Mouse (Mus musculus) lung, postnatal 0 days (tissue): ENCODE results near the gene Nlrp9c.
"Not testable (repeated sequence)": the region's sequence is repeated elsewhere in the genome, so short reads cannot be mapped to it uniquely, and the experiment has no call there.

ENCODE experiments used
- CTCF ChIP-seq: IDR thresholded peaks from 2 replicates; pipeline ENCODE4 v1.5.1; 2016; ENCODE audit warnings: antibody characterized with exemption, mild to moderate bottlenecking
- EP300 ChIP-seq: IDR thresholded peaks from 2 replicates; pipeline ENCODE4 v1.6.1; 2016; ENCODE audit warnings: antibody characterized with exemption, mild to moderate bottlenecking, control low read depth

GRCm38 (mm10) chr7:26352258-26352657 lies 51.2 kb downstream of the Nlrp9c start:
- not testable (repeated sequence) for TF ChIP-seq CTCF, EP300
